8 mouse cellular contexts compared by ENCODE assay signal in the genomic region with DNA sequence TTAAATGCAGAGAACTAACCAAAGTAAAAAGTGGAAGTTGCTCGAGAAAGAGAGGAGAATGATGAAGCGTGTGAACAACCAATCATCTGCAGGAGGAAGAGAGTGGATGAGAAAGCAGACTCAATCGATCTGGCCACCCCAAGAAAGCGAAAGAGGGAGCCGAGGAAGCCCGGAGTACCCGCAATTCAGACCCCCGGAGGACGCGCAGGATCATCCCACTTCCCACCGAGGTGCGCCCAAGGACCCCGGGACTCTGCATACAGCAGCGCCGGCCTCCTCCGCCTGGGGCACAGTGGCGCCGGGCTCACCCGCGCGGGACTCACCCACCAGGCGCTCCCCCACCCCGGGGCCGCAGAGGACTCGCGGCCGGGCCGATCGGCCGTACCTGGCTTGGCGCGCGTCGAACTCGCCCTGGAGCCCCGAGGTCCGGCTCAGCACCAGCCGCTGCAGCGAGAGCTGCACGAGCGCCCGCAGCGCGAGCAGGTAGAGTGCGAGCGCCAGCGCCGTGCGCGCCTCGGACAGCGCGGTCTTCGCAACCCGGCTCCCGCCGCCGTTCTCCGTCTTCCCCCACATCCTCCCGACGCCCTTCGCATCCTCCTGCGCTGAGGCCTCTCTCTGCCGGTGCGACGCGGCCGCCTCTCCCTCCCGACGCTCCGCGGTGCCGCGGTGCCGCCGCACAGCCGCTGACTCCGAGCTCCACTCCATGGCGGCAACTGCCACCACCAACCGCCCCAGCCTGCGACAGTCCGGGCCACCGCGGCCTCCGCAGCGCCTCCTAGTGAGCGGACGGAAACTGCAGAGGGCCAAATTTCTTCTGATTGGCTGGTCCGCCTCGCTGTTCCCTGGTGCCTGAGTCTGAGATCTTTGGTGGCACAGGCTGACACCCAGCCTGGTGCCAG. TPM values are rescaled to one million over a fixed set of nuclear protein-coding genes. Genes with fewer than 3 reads are reported as not detected.
DNase-seq lines count a peak whose midpoint lies in the region; ATAC-seq lines count a peak whose summit lies in the region.

A gene (minus strand): TSS at position 765 of the 899 bp plus-strand sequence.

- ATAC-seq in inflammation-experienced regulatory T-cells, adult 6 months, result peak; percentile 95
- ATAC-seq in megakaryocyte-erythroid progenitor cell, adult 5-6 weeks (replicated peaks; ENCODE audit: low FRiP score, low TSS enrichment, poor library complexity, severe bottlenecking), result peak; percentile 96

- intact Hi-C loops in gastrocnemius, postnatal 14 days (cut with DNase I; ENCODE audit: low total_unique reads), result no loop called here
- intact Hi-C loops in left cerebral cortex, postnatal 10 days (cut with DNase I), result no loop called here

- peak; percentile 95 for DNase-seq in adipocyte (ENCODE audit: low spot score)
- DNase-seq in embryo, embryonic 10 days (ENCODE audit: low spot score), result peak; percentile 90
- DNase-seq in gastrocnemius, postnatal 14 days, result peak; percentile 92
- DNase-seq in left cerebral cortex, postnatal 10 days (ENCODE audit: extremely low spot score in 1 of 2, low spot score in 2 of 2), result peak; percentile 94 to 96
- peak; percentile 97 for DNase-seq in right cerebral cortex, postnatal 25 days
- DNase-seq in urinary bladder, postnatal 4 days (ENCODE audit: low spot score in 2 of 2), result peak; percentile 89 to 95

RNA-seq across cellular contexts. Expression of the gene that starts here (rescaled TPM):
- 1 to 10 TPM; 6.8 to 8.8 TPM for total RNA-seq in gastrocnemius, postnatal 14 days (2021)
- 10 to 100 TPM; 16.1 to 19.1 (median 16.9) TPM for polyA plus RNA-seq in inflammation-experienced regulatory T-cells, adult 6 months (2017; shearing (Covaris generic))
- 10 to 100 TPM; 36.5 to 38.9 TPM for total RNA-seq in left cerebral cortex, postnatal 10 days (2021)
- 19.9 and 31.0 TPM in 2 replicates for total RNA-seq in megakaryocyte-erythroid progenitor cell, adult 5-6 weeks (2014; fragmentation: Nextera tagmentation)
- total RNA-seq in megakaryocyte-erythroid progenitor cell, adult 5-6 weeks (2017), result 27.8 and 31.1 TPM in 2 replicates

Comparison
In these comparisons a context has a peak if more than half of its experiments do, and no peak if none do; other contexts are left out.
1. Peak in every context shown above with its lines: DNase-seq and ATAC-seq.